Mouse (Mus musculus) midbrain, embryonic 16.5 days (tissue): ENCODE results near the gene Sel1l3. TPM values are rescaled to one million over a fixed set of nuclear protein-coding genes. Genes with fewer than 3 reads are reported as not detected.

ENCODE experiments used
- ATAC-seq: fragments of 200-750 bp; cut with Nextera tagmentation; 2 replicates; pipeline ENCODE4 v1.8.0; 2017; ENCODE audit warnings: moderate TSS enrichment
- H3K27ac ChIP-seq: fragments of 300-500 bp; sonication (generic); 2 replicates; pipeline ENCODE4 v1.5.1; 2014; ENCODE audit warnings: mild to moderate bottlenecking, low read length, mixed read lengths
- H3K27me3 ChIP-seq: fragments of 300-500 bp; sonication (generic); 2 replicates; pipeline ENCODE4 v1.6.1; 2014; ENCODE audit warnings: low read depth, low read length, mixed read lengths; ENCODE audit not compliant: control insufficient read depth, insufficient read depth
- H3K36me3 ChIP-seq: fragments of 300-500 bp; sonication (generic); 2 replicates; pipeline ENCODE4 v1.6.1; 2014; ENCODE audit warnings: mild to moderate bottlenecking, low read length, moderate library complexity, mixed read lengths; ENCODE audit not compliant: control insufficient read depth, insufficient read depth
- H3K4me1 ChIP-seq: fragments of 300-500 bp; sonication (generic); 2 replicates; pipeline ENCODE4 v1.6.1; 2014; ENCODE audit warnings: mild to moderate bottlenecking, low read length, mixed read lengths; ENCODE audit not compliant: control insufficient read depth, insufficient read depth
- H3K4me2 ChIP-seq: fragments of 300-500 bp; sonication (generic); 2 replicates; pipeline ENCODE4 v1.6.1; 2014; ENCODE audit warnings: mild to moderate bottlenecking, low read length, mixed read lengths
- H3K4me3 ChIP-seq: fragments of 300-500 bp; sonication (generic); 2 replicates; pipeline ENCODE4 v1.5.1; 2014; ENCODE audit warnings: low read depth, mild to moderate bottlenecking, low read length, moderate library complexity, mixed read lengths
- H3K9ac ChIP-seq: fragments of 300-500 bp; sonication (generic); 2 replicates; pipeline ENCODE4 v1.6.1; 2014; ENCODE audit warnings: low read depth, low read length, mixed read lengths
- H3K9me3 ChIP-seq: fragments of 300-500 bp; sonication (generic); replicated peaks from 2 replicates; pipeline ENCODE4 v1.6.1; 2014; ENCODE audit warnings: mild to moderate bottlenecking, low read length, mixed read lengths; ENCODE audit not compliant: control insufficient read depth, poor library complexity, severe bottlenecking
- WGBS: fragments of 180-500 bp; shearing (Covaris S2); extraction: QIAGEN DNeasy Blood & Tissue Kit; methylation state at CpG from one replicate; pipeline ENCODE4 v1.1.7; 2014; 5-methylcytosine and 5-hydroxymethylcytosine counted together
- polyA plus RNA-seq: library from polyadenylated mRNA; unstranded; fragments of >200 nt; fragmentation: Nextera tagmentation; extraction: Ambion mirVana; gene quantifications from 2 replicates; pipeline ENCODE4 v1.2.1, GENCODE M21; 2015

Gene Sel1l3
- polyA plus RNA-seq, 1 experiment from 2014 or later = 7.3 TPM

GRCm38 (mm10) chr5:53243933-53244332 lies 30.2 kb upstream of the Sel1l3 start:
- ATAC-seq = no peak
- H3K9ac ChIP-seq = no peak overlapping the region
- peaks cover 5% of the 10 kb centered on the region; the same call in 1 of the 2 replicates for H3K4me1 ChIP-seq
- H3K4me2 ChIP-seq = no peak overlapping the region
- H3K9me3 ChIP-seq = no peaks in the 10 kb centered on the region
- no peaks in the 10 kb centered on the region for H3K27me3 ChIP-seq
- H3K27ac ChIP-seq = no peak overlapping the region
- WGBS = 77% methylated on average over 10 of the region's 10 CpGs
- no peak overlapping the region for H3K4me3 ChIP-seq
- no peaks in the 10 kb centered on the region for H3K36me3 ChIP-seq

- no peaks in the 10 kb centered on the region for H3K36me3 ChIP-seq
- H3K4me1 ChIP-seq = peaks cover 5% of the 10 kb centered on the region; the same call in 1 of the 2 replicates
- H3K4me3 ChIP-seq = no peak overlapping the region
- H3K4me2 ChIP-seq = no peak overlapping the region
- H3K9me3 ChIP-seq = no peaks in the 10 kb centered on the region
- H3K27ac ChIP-seq = no peak overlapping the region
- no peak for ATAC-seq
- no peak overlapping the region for H3K9ac ChIP-seq
- no peaks in the 10 kb centered on the region for H3K27me3 ChIP-seq
- WGBS = 88% methylated on average over 7 of the region's 7 CpGs
Observed at GRCm38 (mm10) chr5:53242865-53243499, 29.3 kb upstream of the Sel1l3 start.

DNA sequence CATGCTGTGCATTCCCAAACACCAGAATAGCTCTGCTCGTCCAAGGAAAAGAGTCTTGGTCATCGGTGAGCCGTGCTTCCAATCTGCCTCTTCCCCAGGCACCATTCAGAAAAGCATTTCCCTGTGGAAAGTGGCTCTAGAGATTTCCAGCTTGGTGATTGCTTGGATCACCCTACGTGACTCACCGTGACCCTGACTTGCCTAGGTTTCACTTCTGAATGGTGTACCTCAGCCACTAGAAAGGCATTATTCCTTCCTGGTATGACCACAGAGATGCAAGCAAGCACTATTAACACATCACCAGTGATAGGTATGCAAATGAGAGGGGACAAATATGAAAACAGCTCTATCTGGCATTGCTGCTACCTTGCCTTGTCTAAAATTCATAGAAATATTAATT lies 28.2 kb upstream of the Sel1l3 start:
- no peaks in the 10 kb centered on the region for H3K9me3 ChIP-seq
- H3K27me3 ChIP-seq = no peaks in the 10 kb centered on the region
- H3K4me2 ChIP-seq = no peak overlapping the region
- no peak overlapping the region for H3K9ac ChIP-seq
- WGBS = 73% methylated on average over 5 of the region's 5 CpGs
- H3K27ac ChIP-seq = no peak overlapping the region
- ATAC-seq = no peak
- H3K4me3 ChIP-seq = no peak overlapping the region
- H3K4me1 ChIP-seq = peaks cover 5% of the 10 kb centered on the region; the same call in 1 of the 2 replicates
- H3K36me3 ChIP-seq = no peaks in the 10 kb centered on the region

GRCm38 (mm10) chr5:53241109-53241508 lies 27.4 kb upstream of the Sel1l3 start:
- no peaks in the 10 kb centered on the region for H3K27me3 ChIP-seq
- H3K4me2 ChIP-seq = no peak overlapping the region
- no peak overlapping the region for H3K4me3 ChIP-seq
- 49% methylated on average over 2 of the region's 2 CpGs for WGBS
- H3K27ac ChIP-seq = no peak overlapping the region
- H3K36me3 ChIP-seq = no peaks in the 10 kb centered on the region
- H3K9ac ChIP-seq = no peak overlapping the region
- peaks cover 5% of the 10 kb centered on the region; the same call in 1 of the 2 replicates for H3K4me1 ChIP-seq
- ATAC-seq = no peak
- no peaks in the 10 kb centered on the region for H3K9me3 ChIP-seq

GRCm38 (mm10) chr5:53239831-53240440 lies 26.2 kb upstream of the Sel1l3 start:
- no peak overlapping the region for H3K27ac ChIP-seq
- no peak overlapping the region for H3K4me2 ChIP-seq
- no peak overlapping the region for H3K4me3 ChIP-seq
- H3K27me3 ChIP-seq = no peaks in the 10 kb centered on the region
- H3K9me3 ChIP-seq = no peaks in the 10 kb centered on the region
- peak; percentile 34; the same call in 1 of the 2 replicates for ATAC-seq
- H3K9ac ChIP-seq = no peak overlapping the region
- H3K4me1 ChIP-seq = peaks cover 5% of the 10 kb centered on the region; the same call in 1 of the 2 replicates
- H3K36me3 ChIP-seq = no peaks in the 10 kb centered on the region
- 37% methylated on average over 11 of the region's 11 CpGs for WGBS

DNA sequence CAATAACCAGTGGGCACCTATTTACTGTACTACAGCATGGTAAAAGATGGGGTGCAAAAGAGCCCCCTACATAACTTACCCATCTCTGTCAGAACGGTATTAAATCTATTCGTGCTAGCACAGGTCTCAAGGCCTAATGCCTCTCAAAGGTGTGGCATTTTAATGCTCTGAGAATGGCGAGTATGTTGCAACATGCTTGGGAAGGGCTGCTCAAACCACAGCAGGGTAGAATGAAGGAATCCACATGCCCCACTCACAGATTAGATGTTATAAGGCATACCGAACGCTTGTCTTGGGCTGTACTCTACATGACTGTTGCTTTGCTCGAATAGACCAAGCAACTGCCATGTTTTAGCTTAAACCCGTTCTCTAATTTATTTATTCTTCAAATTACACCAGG lies 25.5 kb upstream of the Sel1l3 start:
- Histone ChIP-seq H3K27me3 (no peaks in the 10 kb centered on the region), H3K9me3 (no peaks in the 10 kb centered on the region), H3K4me1 (peaks cover 5% of the 10 kb centered on the region; the same call in 1 of the 2 replicates), H3K4me3 (no peak overlapping the region), H3K9ac (no peak overlapping the region), H3K27ac (no peak overlapping the region), H3K36me3 (no peaks in the 10 kb centered on the region), H3K4me2 (no peak overlapping the region)
- WGBS = 91% methylated on average over 7 of the region's 7 CpGs
- ATAC-seq = no peak

- Histone ChIP-seq H3K9ac (no peak overlapping the region), H3K4me2 (no peak overlapping the region), H3K27ac (no peak overlapping the region), H3K27me3 (no peaks in the 10 kb centered on the region), H3K4me3 (no peak overlapping the region), H3K9me3 (no peaks in the 10 kb centered on the region), H3K4me1 (peaks cover 5% of the 10 kb centered on the region; the same call in 1 of the 2 replicates), H3K36me3 (no peaks in the 10 kb centered on the region)
- 74% methylated on average over 7 of the region's 7 CpGs for WGBS
- no peak for ATAC-seq
Observed at GRCm38 (mm10) chr5:53238761-53239160, 25.0 kb upstream of the Sel1l3 start.

GRCm38 (mm10) chr5:53236749-53237148 lies 23.0 kb upstream of the Sel1l3 start:
- no peaks in the 10 kb centered on the region for H3K27me3 ChIP-seq
- WGBS = 79% methylated on average over 7 of the region's 8 CpGs
- H3K9ac ChIP-seq = no peak overlapping the region
- ATAC-seq = no peak
- no peak overlapping the region for H3K4me2 ChIP-seq
- H3K4me3 ChIP-seq = no peak overlapping the region
- no peak overlapping the region for H3K27ac ChIP-seq
- peaks cover 5% of the 10 kb centered on the region; the same call in 1 of the 2 replicates for H3K4me1 ChIP-seq
- H3K36me3 ChIP-seq = no peaks in the 10 kb centered on the region
- no peaks in the 10 kb centered on the region for H3K9me3 ChIP-seq

GRCm38 (mm10) chr5:53236136-53236535 lies 22.4 kb upstream of the Sel1l3 start:
- no peak for ATAC-seq
- no peaks in the 10 kb centered on the region for H3K9me3 ChIP-seq
- H3K4me1 ChIP-seq = peaks cover 5% of the 10 kb centered on the region; the same call in 1 of the 2 replicates
- no peaks in the 10 kb centered on the region for H3K27me3 ChIP-seq
- no peak overlapping the region for H3K27ac ChIP-seq
- H3K4me2 ChIP-seq = no peak overlapping the region
- H3K4me3 ChIP-seq = no peak overlapping the region
- H3K36me3 ChIP-seq = no peaks in the 10 kb centered on the region
- WGBS = 54% methylated on average over 5 of the region's 5 CpGs
- no peak overlapping the region for H3K9ac ChIP-seq
